Mouse (Mus musculus): ENCODE results near the gene Bckdha.

Bckdha gene

GRCm38 (mm10) chr7:25681341-25682231, 22.8 kb upstream of the Bckdha start:
- in situ Hi-C loops (cut with MseI, MboI): no loop called here

GRCm38 (mm10) chr7:25680514-25681258, 21.9 kb upstream of the Bckdha start, which contains the start of gene B9d2:
Gene B9d2, plus strand, starts transcription at chr7:25680780.
- in situ Hi-C loops (cut with MseI, MboI): no loop called here

- in situ Hi-C loops (cut with MseI, MboI): no loop called here
Observed at GRCm38 (mm10) chr7:25679971-25680370, 21.2 kb upstream of the Bckdha start.

- in situ Hi-C loops (cut with MseI, MboI): no loop called here
Observed at GRCm38 (mm10) chr7:25677013-25677412, 18.2 kb upstream of the Bckdha start.

GRCm38 (mm10) chr7:25676085-25676781, 17.5 kb upstream of the Bckdha start:
- in situ Hi-C loops (cut with MseI, MboI): no loop called here

- in situ Hi-C loops (cut with MseI, MboI): no loop called here
Observed at GRCm38 (mm10) chr7:25675405-25675804, 16.6 kb upstream of the Bckdha start.

- in situ Hi-C loops (cut with MseI, MboI): no loop called here
Observed at GRCm38 (mm10) chr7:25674719-25675300, 16.0 kb upstream of the Bckdha start, which contains the start of gene Tmem91. Gene Tmem91, minus strand, starts transcription at chr7:25675166.

GRCm38 (mm10) chr7:25674297-25674696, 15.5 kb upstream of the Bckdha start:
- in situ Hi-C loops (cut with MseI, MboI): no loop called here

GRCm38 (mm10) chr7:25672442-25672841, 13.7 kb upstream of the Bckdha start:
- in situ Hi-C loops (cut with MseI, MboI): no loop called here

GRCm38 (mm10) chr7:25671686-25672085, 12.9 kb upstream of the Bckdha start:
- in situ Hi-C loops (cut with MseI, MboI): no loop called here

- in situ Hi-C loops (cut with MseI, MboI): no loop called here
Observed at GRCm38 (mm10) chr7:25670096-25670495, 11.3 kb upstream of the Bckdha start.

GRCm38 (mm10) chr7:25669631-25670030, 10.8 kb upstream of the Bckdha start:
- in situ Hi-C loops (cut with MseI, MboI): no loop called here

- in situ Hi-C loops (cut with MseI, MboI): no loop called here
Observed at GRCm38 (mm10) chr7:25669158-25669557, 10.4 kb upstream of the Bckdha start.

GRCm38 (mm10) chr7:25666381-25666780, 7.6 kb upstream of the Bckdha start:
- in situ Hi-C loops (cut with MseI, MboI): no loop called here

- in situ Hi-C loops (cut with MseI, MboI): no loop called here
Observed at GRCm38 (mm10) chr7:25657785-25658184, 996 bp downstream of the Bckdha start.

- in situ Hi-C loops (cut with MseI, MboI): no loop called here
Observed at GRCm38 (mm10) chr7:25655601-25656428, 3.0 kb downstream of the Bckdha start.

GRCm38 (mm10) chr7:25652244-25652759, 6.5 kb downstream of the Bckdha start:
- in situ Hi-C loops (cut with MseI, MboI): no loop called here

- in situ Hi-C loops (cut with MseI, MboI): no loop called here
Observed at GRCm38 (mm10) chr7:25651281-25651680, 7.5 kb downstream of the Bckdha start.

GRCm38 (mm10) chr7:25649839-25650238, 8.9 kb downstream of the Bckdha start:
- in situ Hi-C loops (cut with MseI, MboI): no loop called here

GRCm38 (mm10) chr7:25647574-25648123, 11.1 kb downstream of the Bckdha start:
- in situ Hi-C loops (cut with MseI, MboI): no loop called here
